Mouse (Mus musculus): ENCODE results near the gene Olfr638.
"Not testable (repeated sequence)": the region's sequence is repeated elsewhere in the genome, so short reads cannot be mapped to it uniquely, and the experiment has no call there.

DNA sequence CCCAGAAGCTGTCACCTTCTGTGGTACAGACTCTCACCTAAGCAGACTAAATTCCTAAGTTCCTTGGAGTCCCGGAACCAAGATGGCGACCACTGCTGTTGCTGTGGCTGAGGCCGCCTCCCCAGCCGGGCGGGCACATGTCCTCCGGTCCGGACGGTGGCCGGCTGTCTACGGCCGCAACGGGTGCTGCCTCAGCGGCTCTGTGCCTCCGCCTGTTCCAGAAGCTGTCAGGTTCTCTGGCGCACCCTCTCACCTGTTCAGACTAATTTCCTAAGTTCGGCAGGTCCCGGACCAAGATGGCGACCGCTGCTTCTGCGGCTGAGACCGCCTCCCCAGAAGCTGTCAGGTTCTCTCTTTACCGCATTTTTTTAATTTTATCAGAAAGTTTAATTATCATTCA, 31.7 kb upstream of the Olfr638 start:
- not testable (repeated sequence) for TF ChIP-seq POLR2A (IDR thresholded peaks at IDR 0.05; ENCODE audit: insufficient read depth, low read length); CTCF (IDR thresholded peaks at IDR 0.05; ENCODE audit: low read depth, low read length); EP300 (IDR thresholded peaks at IDR 0.05; ENCODE audit: insufficient read depth, low read depth, low read length)

Data from ES-Bruce4 (cell line).